Mouse (Mus musculus) small intestine, adult 2 months (tissue): ENCODE results near the gene Neb.

ENCODE experiments used
- CTCF ChIP-seq: fragments of 200-500 bp; IDR thresholded peaks from 2 replicates; pipeline ENCODE4 v1.5.1; 2012; ENCODE audit warnings: low read depth, mild to moderate bottlenecking, control low read depth, inconsistent platforms, low read length, moderate library complexity, mixed read lengths; ENCODE audit not compliant: insufficient replicate concordance, insufficient read length; ENCODE audit errors: extremely low read depth
- POLR2A ChIP-seq: fragments of 200-500 bp; IDR thresholded peaks from 2 replicates; pipeline ENCODE4 v1.6.1; 2012; ENCODE audit warnings: low read depth, mild to moderate bottlenecking, control low read depth, inconsistent platforms, low read length, moderate library complexity

GRCm38 (mm10) chr2:52327244-52327815 is 50.9 kb downstream of the Neb start:
- no peak for TF ChIP-seq POLR2A
- TF ChIP-seq CTCF, result no peak
